Mouse (Mus musculus): ENCODE results near the gene Bpifc. TPM values are rescaled to one million over a fixed set of nuclear protein-coding genes. Genes with fewer than 3 reads are reported as not detected.

Gene Bpifc
- polyA plus RNA-seq (2015; fragmentation: Nextera tagmentation; extraction: Ambion mirVana): 21.3 and 22.3 TPM in 2 replicates

DNA sequence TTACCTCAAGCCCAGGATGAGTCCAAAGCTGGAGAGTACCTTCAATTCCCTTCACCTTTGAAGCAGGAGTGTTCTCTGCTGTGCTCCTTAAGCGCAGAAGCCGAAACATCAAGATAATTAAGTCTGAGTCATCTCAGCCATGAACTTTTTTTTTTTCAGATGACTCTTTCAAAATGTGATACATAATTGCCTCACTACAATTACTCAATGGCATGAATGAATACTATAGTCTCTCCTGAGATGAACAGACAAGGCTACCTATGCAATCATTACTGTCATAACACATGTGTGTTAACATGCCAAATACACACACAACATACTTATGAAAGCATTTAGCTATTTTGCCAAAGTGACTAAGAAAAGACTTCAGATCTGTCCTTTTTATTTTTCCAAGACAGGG is at the start of gene Bpifc:
Bpifc (minus strand) TSS at position 115 of the 400 bp plus-strand sequence.
- no peak for ATAC-seq (ENCODE audit: insufficient number of reproducible peaks, low FRiP score, low TSS enrichment, low read depth)
- 86% methylated on average over 2 of the region's 2 CpGs for WGBS
- Histone ChIP-seq H3K4me3 (peak within 1 kb of the TSS; percentile 3; the same call in 1 of the 2 replicates), H3K36me3 (no peaks in the 10 kb centered on the region), H3K4me1 (no peaks in the 10 kb centered on the region), H3K27me3 (no peaks in the 10 kb centered on the region), H3K9me3 (no peaks in the 10 kb centered on the region), H3K4me2 (no peak within 1 kb of the TSS), H3K9ac (no peak within 1 kb of the TSS), H3K27ac (0 out of 2 replicates have a peak within 1 kb of the TSS, but pooled peaks have one; percentile 3)

DNA sequence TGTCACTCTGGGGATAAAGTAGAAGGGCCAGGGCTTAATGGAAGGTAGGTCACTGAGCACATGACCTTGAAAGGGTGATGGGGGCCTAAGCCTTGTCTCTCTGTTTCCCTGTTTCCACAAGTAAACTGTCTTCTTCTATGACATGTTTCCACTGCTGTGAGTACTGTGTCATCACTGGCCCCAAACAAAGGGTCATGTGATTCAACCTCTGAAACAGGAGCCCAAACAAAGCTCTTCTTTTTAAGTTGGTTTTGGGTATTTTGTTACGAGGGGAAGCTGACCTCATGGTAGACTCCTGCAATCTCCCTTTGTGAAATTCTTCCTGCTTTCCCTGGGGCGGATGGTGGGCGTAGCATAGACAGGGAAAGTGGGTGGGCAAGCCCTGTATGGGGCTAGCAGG is 48.6 kb upstream of the Bpifc start:
- Histone ChIP-seq H3K4me3 (no peak overlapping the region), H3K9ac (no peak overlapping the region), H3K27ac (no peak overlapping the region), H3K9me3 (no peaks in the 10 kb centered on the region), H3K27me3 (no peaks in the 10 kb centered on the region), H3K36me3 (no peaks in the 10 kb centered on the region), H3K4me1 (peaks cover 4% of the 10 kb centered on the region; the same call in 1 of the 2 replicates), H3K4me2 (no peak overlapping the region)
- ATAC-seq (ENCODE audit: insufficient number of reproducible peaks, low FRiP score, low TSS enrichment, low read depth): no peak
- WGBS: 66% methylated on average over 3 of the region's 3 CpGs

DNA sequence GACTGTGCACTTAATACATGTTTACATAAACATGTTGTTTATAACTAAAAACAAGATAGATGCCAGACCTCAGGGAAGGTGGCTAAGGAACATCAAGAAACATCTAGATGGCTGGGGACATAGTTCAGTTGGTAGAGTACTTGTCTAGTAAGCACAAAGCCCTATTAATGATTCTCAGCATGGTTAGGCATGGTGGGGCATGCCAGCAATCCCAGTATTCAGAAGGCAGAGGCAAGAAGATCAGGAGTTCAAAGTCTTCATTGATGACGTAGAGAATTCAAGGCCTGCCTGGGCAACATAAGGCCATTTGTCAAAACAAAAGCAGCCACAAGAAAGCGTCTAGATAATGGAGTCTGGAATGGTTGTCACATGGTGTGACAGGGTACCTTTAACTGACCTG is 46.0 kb upstream of the Bpifc start:
- Histone ChIP-seq H3K27ac (no peak overlapping the region), H3K36me3 (0 out of 2 replicates have a peak, but pooled peaks cover 5% of the 10 kb centered on the region), H3K9ac (no peak overlapping the region), H3K27me3 (no peaks in the 10 kb centered on the region), H3K9me3 (no peaks in the 10 kb centered on the region), H3K4me2 (no peak overlapping the region), H3K4me3 (no peak overlapping the region), H3K4me1 (no peaks in the 10 kb centered on the region)
- WGBS: 64% methylated on average over 2 of the region's 2 CpGs
- no peak for ATAC-seq (ENCODE audit: insufficient number of reproducible peaks, low FRiP score, low TSS enrichment, low read depth)

DNA sequence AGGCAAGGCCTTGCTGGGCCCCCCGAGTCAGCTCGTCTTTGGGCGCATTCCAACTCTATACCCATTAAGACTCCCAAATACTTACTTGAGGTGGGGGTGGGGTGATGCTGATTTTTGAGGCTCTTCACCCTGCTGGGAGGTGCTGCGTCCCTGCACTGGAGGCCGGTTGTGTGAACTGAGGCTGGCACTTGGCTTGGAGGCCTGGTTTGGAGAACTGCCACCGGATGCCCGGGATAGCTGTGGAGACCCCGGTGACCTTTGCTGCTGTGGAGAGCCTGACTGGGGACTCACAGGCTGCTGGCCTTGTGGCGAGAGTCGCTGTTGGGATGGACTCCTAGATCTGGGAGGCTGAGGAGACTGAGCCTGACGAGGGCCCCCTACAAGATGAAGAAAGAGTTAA is 45.6 kb upstream of the Bpifc start:
- no peak overlapping the region for H3K4me2 ChIP-seq
- no peak overlapping the region for H3K4me3 ChIP-seq
- 79% methylated on average over 11 of the region's 11 CpGs for WGBS
- H3K27me3 ChIP-seq: no peaks in the 10 kb centered on the region
- no peak overlapping the region for H3K9ac ChIP-seq
- H3K36me3 ChIP-seq: 0 out of 2 replicates have a peak, but pooled peaks cover 5% of the 10 kb centered on the region
- H3K4me1 ChIP-seq: no peaks in the 10 kb centered on the region
- no peaks in the 10 kb centered on the region for H3K9me3 ChIP-seq
- no peak overlapping the region for H3K27ac ChIP-seq
- no peak for ATAC-seq (ENCODE audit: insufficient number of reproducible peaks, low FRiP score, low TSS enrichment, low read depth)

DNA sequence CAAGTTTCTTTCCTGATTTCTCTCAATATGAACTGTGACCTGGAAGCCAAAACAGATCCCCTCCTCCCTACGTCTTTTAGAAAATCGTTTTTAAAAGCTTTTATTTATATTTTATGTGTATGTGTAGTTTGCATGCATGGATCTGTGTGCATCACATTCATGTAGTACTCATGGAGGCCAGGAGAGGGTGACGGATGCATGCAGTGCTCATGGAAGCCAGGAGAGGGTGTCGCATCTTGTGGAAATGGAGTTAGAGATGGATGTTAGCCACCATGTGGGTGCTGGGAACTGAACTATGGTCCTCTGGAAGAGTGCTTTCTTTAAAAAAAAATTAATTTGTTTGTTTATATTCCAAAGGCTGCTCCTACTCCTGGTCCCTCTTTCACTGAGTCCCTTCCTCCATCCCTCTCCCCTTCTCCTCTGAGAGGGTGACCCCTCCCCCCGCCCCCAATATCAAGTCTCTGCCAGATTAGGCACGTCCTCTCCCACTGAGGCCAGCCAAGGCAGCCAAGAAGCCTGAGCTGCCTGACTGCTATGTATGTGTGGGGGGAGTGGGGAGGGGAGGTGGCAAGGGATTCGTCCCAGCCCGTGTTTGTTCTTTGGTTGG is 44.7 kb upstream of the Bpifc start:
- Histone ChIP-seq H3K9me3 (no peaks in the 10 kb centered on the region), H3K27ac (no peak overlapping the region), H3K4me3 (no peak overlapping the region), H3K4me2 (no peak overlapping the region), H3K36me3 (0 out of 2 replicates have a peak, but pooled peaks cover 5% of the 10 kb centered on the region), H3K9ac (no peak overlapping the region), H3K27me3 (no peaks in the 10 kb centered on the region), H3K4me1 (no peaks in the 10 kb centered on the region)
- 84% methylated on average over 8 of the region's 8 CpGs for WGBS
- ATAC-seq (ENCODE audit: insufficient number of reproducible peaks, low FRiP score, low TSS enrichment, low read depth): no peak

DNA sequence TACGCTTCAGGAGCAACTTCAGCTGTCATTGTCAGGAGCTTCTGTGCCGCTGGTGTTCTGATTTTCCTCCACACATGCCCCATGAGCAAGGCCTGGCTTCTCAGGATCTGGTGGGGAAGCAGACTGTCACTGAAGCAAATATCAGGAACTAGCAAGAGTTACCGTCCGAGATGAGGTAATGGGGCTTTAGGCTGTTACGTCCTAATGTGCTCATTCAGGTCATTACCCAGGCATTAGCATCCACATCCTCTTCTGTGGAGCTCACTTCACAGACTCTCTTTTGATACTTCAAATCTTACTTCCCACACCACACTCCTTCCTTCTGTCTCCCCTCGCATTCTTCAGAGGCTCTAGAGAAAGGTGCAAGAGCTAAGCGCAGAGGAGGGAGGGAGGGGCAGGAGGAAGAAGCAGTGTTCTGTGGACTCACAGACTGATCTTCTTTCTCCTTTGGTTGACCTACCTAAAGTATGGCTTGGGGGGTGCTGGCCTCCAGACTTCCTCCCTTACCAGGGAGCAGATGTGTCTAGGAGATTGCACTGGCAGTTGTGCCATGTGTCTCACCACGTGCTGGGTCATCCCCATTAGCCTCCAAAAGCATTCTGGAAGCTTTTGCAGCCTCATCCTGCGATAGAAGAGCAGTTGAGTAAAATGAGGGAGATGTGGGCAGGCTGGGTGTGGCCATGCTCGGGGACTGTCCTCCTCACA is 41.3 kb upstream of the Bpifc start:
- H3K27me3 ChIP-seq: no peaks in the 10 kb centered on the region
- H3K4me3 ChIP-seq: no peak overlapping the region
- no peaks in the 10 kb centered on the region for H3K9me3 ChIP-seq
- H3K4me1 ChIP-seq: no peaks in the 10 kb centered on the region
- 74% methylated on average over 10 of the region's 10 CpGs for WGBS
- no peak overlapping the region for H3K4me2 ChIP-seq
- H3K27ac ChIP-seq: no peak overlapping the region
- peaks cover 21% of the 10 kb centered on the region for H3K36me3 ChIP-seq
- no peak for ATAC-seq (ENCODE audit: insufficient number of reproducible peaks, low FRiP score, low TSS enrichment, low read depth)
- H3K9ac ChIP-seq: no peak overlapping the region

DNA sequence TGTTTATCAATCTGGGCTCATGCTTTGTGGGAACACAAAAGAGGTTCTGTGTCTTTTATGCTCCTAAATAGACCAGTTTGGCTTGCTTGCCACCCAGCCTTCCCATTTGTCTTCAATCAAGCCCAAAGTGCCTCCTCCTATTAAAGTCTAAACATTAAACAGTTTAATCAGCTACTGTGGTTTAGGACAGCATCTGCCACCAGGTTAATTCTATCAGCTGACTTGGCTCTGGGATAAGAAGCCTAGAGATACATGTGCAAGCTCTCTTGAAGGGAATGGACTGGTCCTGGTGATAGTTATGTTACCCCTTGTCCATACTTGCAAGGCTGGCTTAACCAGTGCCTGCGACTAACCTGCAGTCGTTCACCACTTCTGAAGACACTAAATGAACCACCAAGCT is 38.8 kb upstream of the Bpifc start:
- Histone ChIP-seq H3K27ac (no peak overlapping the region), H3K9ac (no peak overlapping the region), H3K27me3 (no peaks in the 10 kb centered on the region), H3K4me2 (no peak overlapping the region), H3K4me1 (no peaks in the 10 kb centered on the region), H3K9me3 (no peaks in the 10 kb centered on the region), H3K36me3 (peaks cover 29% of the 10 kb centered on the region), H3K4me3 (no peak overlapping the region)
- 36% methylated on average over 2 of the region's 2 CpGs for WGBS
- no peak for ATAC-seq (ENCODE audit: insufficient number of reproducible peaks, low FRiP score, low TSS enrichment, low read depth)

DNA sequence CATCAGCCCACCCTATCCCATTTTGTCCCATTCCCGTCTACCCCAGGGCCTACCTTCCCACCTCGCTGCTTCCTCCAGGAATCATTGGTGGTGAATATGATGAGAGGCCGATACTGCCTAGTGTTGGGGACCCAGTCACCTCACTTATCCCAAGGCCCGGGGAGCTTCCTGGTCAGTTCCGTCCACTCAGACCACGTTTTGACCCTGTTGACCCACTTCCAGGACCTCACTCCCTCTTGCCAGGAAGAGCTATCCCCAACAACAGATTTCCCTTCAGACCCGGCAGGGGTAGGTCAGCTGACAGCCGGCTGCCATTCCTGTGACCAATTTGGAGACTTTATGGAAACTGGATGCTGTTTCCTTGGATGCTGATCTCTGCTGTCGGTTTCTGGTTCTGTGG is 36.1 kb upstream of the Bpifc start:
- Histone ChIP-seq H3K9me3 (no peaks in the 10 kb centered on the region), H3K4me2 (no peak overlapping the region), H3K27ac (no peak overlapping the region), H3K27me3 (no peaks in the 10 kb centered on the region), H3K4me1 (no peaks in the 10 kb centered on the region), H3K9ac (no peak overlapping the region), H3K4me3 (no peak overlapping the region), H3K36me3 (peaks cover 36% of the 10 kb centered on the region)
- 87% methylated on average over 9 of the region's 9 CpGs for WGBS
- ATAC-seq (ENCODE audit: insufficient number of reproducible peaks, low FRiP score, low TSS enrichment, low read depth): no peak

DNA sequence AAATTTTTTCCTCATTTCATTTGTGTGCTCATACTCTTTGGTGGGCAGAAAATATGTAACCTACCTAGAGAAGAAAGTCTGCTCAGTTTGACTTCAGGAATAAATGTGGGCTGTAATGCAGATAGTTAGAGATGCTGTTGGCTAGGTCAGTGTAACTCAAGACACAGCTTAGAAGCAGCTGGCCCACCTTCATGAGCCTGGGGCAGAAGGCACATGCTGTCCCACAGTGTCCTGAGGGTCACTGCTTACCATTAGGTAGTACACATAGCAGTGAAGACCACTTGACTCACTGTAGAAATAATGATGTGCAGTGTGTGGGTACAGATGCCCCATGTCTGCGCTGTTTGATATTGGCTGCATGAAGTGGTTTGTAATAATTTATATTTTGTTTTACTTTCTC is 34.7 kb upstream of the Bpifc start:
- H3K27me3 ChIP-seq: no peaks in the 10 kb centered on the region
- no peak overlapping the region for H3K4me2 ChIP-seq
- peaks cover 42% of the 10 kb centered on the region for H3K36me3 ChIP-seq
- 98% methylated on average over 1 of the region's 1 CpGs for WGBS
- H3K27ac ChIP-seq: no peak overlapping the region
- H3K9ac ChIP-seq: no peak overlapping the region
- H3K9me3 ChIP-seq: no peaks in the 10 kb centered on the region
- no peak for ATAC-seq (ENCODE audit: insufficient number of reproducible peaks, low FRiP score, low TSS enrichment, low read depth)
- no peak overlapping the region for H3K4me3 ChIP-seq
- H3K4me1 ChIP-seq: no peaks in the 10 kb centered on the region

DNA sequence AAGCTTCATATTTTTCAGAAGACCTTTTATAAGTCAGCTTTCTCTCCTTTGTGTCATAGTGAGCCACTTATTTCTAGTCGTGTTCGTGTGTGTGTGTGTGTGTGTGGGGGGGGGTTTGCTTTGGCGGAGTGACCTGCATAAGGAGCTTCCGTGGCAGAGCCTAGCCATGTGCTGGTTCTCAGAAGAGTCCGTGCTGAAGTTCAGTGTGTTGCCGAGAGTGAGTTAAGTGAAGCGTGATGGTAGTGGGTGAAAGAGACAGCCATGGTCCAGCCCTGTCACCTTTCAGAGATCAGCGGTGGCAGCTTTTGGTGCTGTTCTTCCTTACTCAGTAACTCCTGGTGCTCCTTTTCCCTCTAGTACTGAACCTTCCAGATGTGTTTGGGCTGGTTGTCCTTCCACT is 32.4 kb upstream of the Bpifc start:
- WGBS: 88% methylated on average over 8 of the region's 8 CpGs
- H3K9me3 ChIP-seq: no peaks in the 10 kb centered on the region
- no peak overlapping the region for H3K4me3 ChIP-seq
- no peak overlapping the region for H3K27ac ChIP-seq
- H3K9ac ChIP-seq: no peak overlapping the region
- H3K36me3 ChIP-seq: peaks cover 35% of the 10 kb centered on the region
- no peaks in the 10 kb centered on the region for H3K27me3 ChIP-seq
- H3K4me1 ChIP-seq: no peaks in the 10 kb centered on the region
- H3K4me2 ChIP-seq: no peak overlapping the region
- no peak for ATAC-seq (ENCODE audit: insufficient number of reproducible peaks, low FRiP score, low TSS enrichment, low read depth)

DNA sequence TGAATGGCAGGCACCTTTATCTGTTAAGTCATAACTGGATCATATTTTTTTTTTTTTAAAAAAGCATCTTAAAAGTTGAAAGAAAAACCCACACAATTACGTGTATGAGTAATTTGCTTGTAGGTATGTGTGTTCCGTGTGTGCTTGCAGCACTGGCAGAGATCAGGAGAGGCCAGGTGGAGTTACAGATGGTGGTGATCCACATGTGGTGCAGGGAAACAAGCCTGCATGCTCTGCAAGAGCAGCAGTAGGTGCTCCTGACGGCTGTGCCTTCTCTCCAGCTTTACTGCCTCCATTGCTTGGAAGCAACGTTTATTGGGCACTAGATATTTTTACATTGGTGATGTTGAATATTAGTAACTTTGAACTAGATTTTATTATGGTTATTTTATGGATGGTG is 32.0 kb upstream of the Bpifc start:
- Histone ChIP-seq H3K4me2 (no peak overlapping the region), H3K27me3 (no peaks in the 10 kb centered on the region), H3K27ac (no peak overlapping the region), H3K36me3 (peaks cover 35% of the 10 kb centered on the region), H3K9ac (no peak overlapping the region), H3K4me3 (no peak overlapping the region), H3K4me1 (no peaks in the 10 kb centered on the region), H3K9me3 (no peaks in the 10 kb centered on the region)
- no peak for ATAC-seq (ENCODE audit: insufficient number of reproducible peaks, low FRiP score, low TSS enrichment, low read depth)
- WGBS: 49% methylated on average over 4 of the region's 4 CpGs

DNA sequence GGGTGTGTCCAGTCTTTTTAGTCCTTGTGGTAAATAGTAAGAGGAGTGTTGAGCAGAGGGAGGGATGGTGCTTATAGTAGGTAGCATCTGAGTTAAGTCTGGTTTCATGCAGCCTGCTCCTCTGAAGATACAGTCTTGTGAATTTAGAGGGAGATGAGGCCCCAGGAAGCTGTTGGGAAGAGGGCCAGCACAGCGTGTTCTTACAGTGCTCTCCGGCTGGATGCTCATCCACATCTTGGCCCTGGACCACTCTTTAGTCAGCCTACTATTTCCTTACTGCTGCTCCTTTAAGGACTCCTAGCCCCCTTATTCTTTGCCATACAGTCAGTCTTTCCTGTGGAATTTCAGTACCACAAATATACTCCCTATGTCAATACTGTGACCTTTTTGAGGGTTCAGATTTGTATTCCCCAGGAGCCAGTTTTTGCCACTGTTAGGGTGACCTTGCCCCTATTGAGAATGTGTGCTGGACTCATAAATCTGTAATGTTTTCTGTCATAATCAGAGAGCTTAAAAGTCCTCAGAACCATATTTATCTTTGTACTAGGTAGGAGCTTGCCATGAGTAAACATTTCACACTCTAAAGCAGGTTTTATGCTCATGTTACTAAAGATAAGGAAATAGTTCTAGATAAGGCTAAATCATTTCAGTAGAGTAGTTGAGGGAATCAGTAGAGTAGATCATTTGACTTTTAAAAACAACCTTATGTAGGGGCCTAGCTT is 22.5 kb upstream of the Bpifc start:
- 59% methylated on average over 2 of the region's 2 CpGs for WGBS
- Histone ChIP-seq H3K9ac (no peak overlapping the region), H3K27ac (no peak overlapping the region), H3K4me1 (0 out of 2 replicates have a peak, but pooled peaks cover 2% of the 10 kb centered on the region), H3K9me3 (no peaks in the 10 kb centered on the region), H3K4me2 (no peak overlapping the region), H3K27me3 (no peaks in the 10 kb centered on the region), H3K4me3 (no peak overlapping the region), H3K36me3 (peaks cover 20% of the 10 kb centered on the region)
- no peak for ATAC-seq (ENCODE audit: insufficient number of reproducible peaks, low FRiP score, low TSS enrichment, low read depth)

All from limb, embryonic 15.5 days (tissue).